Mouse (Mus musculus): Measurements from ENCODE around the gene Fkbp5. TPM values are rescaled to one million over a fixed set of nuclear protein-coding genes. Genes with fewer than 3 reads are reported as not detected.
A peak's percentile ranks its signal among the peaks of the same experiment; 100 is the strongest.

Gene Fkbp5
- polyA plus RNA-seq, 1 experiment from 2014 or later: 32.8 TPM

DNA sequence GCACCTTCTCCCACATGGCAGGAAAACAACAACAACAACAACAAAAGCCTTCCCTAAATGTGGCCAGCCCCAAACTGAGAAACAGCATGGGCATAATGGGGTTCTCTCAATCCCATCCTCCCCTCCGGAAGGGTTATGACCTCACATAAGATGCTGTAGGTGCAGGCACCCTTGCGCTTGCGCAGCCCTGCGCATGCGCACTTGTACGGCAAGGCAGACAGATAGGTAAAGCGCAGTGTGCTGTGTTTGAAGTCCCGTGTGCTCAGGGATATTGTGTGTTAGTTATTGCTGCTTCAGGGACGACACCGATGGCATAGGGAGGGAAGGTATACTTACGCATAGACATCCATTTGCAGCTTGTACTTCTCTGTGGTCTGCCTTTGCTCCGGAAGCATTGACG lies 16.0 kb upstream of the Fkbp5 start:
- H3K27me3 ChIP-seq (replicated peaks; ENCODE audit: low read depth, poor library complexity, severe bottlenecking): peaks cover 37% of the 10 kb centered on the region
- 87% methylated on average over 13 of the region's 13 CpGs for WGBS
- DNase-seq (ENCODE audit: low spot score): no peak
- peaks cover 16% of the 10 kb centered on the region for H3K4me1 ChIP-seq
- H3K27ac ChIP-seq (replicated peaks): no peak overlapping the region
- H3K4me3 ChIP-seq: no peak overlapping the region
- H3K9me3 ChIP-seq: peaks cover 5% of the 10 kb centered on the region; the same call in 1 of the 2 replicates
- H3K36me3 ChIP-seq (replicated peaks): no peaks in the 10 kb centered on the region

DNA sequence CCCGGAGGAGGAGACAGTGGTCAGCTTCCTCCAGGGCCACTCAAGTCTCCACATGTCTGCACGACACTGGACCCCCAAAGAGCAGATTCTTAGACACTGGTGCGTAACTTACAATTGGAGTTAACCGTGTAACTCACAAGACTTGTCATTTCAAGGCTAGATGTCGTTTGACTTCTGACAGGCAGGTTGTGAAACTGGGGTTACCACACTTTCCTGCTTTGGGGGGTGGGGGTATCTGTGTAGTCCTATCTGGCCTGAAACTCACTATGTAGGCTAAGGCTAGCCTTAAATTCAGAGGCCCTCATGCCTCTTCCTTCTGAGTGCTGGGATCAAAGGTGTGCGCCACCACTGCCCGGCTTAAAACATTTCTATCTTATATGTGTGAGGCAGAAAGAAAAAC lies 15.2 kb upstream of the Fkbp5 start:
- peaks cover 39% of the 10 kb centered on the region for H3K27me3 ChIP-seq (replicated peaks; ENCODE audit: low read depth, poor library complexity, severe bottlenecking)
- H3K4me3 ChIP-seq: no peak overlapping the region
- DNase-seq (ENCODE audit: low spot score): no peak
- H3K9me3 ChIP-seq: 0 out of 2 replicates have a peak, but pooled peaks cover 2% of the 10 kb centered on the region
- no peaks in the 10 kb centered on the region for H3K36me3 ChIP-seq (replicated peaks)
- H3K4me1 ChIP-seq: peaks cover 24% of the 10 kb centered on the region
- H3K27ac ChIP-seq (replicated peaks): no peak overlapping the region
- 82% methylated on average over 7 of the region's 7 CpGs for WGBS

DNA sequence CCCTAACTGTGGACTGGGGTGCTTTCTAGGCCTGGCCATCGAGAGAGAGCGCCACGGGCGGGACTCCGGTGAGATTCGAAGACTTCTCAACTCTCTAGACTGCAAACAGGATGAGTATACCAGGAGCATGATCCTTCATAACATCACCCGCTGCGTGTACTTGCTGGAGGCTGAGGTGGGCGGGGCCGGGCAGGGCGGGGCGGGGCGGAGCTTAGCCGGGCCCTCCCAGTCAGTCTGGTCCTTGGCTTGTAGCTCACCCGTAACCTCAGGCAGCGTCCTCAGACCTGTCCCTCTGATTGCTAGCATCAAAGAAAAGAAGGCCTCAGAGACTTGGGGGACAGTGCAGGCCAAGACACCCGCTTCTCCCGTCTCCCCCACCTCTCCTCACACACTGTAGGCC lies 14.6 kb upstream of the Fkbp5 start:
- H3K27ac ChIP-seq (replicated peaks): no peak overlapping the region
- peaks cover 37% of the 10 kb centered on the region for H3K27me3 ChIP-seq (replicated peaks; ENCODE audit: low read depth, poor library complexity, severe bottlenecking)
- DNase-seq (ENCODE audit: low spot score): peak; percentile 74
- H3K36me3 ChIP-seq (replicated peaks): no peaks in the 10 kb centered on the region
- H3K4me1 ChIP-seq: peaks cover 28% of the 10 kb centered on the region
- no peaks in the 10 kb centered on the region for H3K9me3 ChIP-seq
- 11% methylated on average over 18 of the region's 18 CpGs for WGBS
- H3K4me3 ChIP-seq: peak overlapping the region; percentile 44

DNA sequence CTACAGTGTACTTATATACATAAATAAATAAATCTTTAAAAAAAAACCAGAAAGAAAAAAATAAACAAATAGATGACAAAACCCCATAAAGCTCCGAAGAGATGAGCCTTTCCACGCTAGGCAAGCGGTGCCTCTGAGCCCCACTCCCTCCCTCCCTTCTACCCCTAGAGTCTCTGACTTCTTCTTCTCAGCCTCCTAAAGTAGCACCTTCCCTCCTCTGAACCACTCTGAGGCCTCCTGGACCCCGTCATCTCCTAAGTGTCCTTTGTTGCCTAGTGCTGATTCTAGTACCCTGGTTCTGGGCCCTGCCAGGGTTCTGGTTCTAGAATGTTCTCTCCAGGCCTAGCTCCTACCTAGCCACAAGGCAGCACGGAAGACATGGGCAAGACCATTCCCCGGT lies 13.2 kb upstream of the Fkbp5 start, which contains the start of gene Armc12:
TSS of gene Armc12 (plus strand) at position 301 of the 400 bp plus-strand sequence.
- H3K4me1 ChIP-seq: peaks cover 28% of the 10 kb centered on the region
- no peaks in the 10 kb centered on the region for H3K9me3 ChIP-seq
- H3K36me3 ChIP-seq (replicated peaks): no peaks in the 10 kb centered on the region
- 84% methylated on average over 6 of the region's 6 CpGs for WGBS
- peaks cover 35% of the 10 kb centered on the region for H3K27me3 ChIP-seq (replicated peaks; ENCODE audit: low read depth, poor library complexity, severe bottlenecking)
- H3K4me3 ChIP-seq: peak within 1 kb of the TSS; percentile 44
- DNase-seq (ENCODE audit: low spot score): no peak
- no peak within 1 kb of the TSS for H3K27ac ChIP-seq (replicated peaks)

DNA sequence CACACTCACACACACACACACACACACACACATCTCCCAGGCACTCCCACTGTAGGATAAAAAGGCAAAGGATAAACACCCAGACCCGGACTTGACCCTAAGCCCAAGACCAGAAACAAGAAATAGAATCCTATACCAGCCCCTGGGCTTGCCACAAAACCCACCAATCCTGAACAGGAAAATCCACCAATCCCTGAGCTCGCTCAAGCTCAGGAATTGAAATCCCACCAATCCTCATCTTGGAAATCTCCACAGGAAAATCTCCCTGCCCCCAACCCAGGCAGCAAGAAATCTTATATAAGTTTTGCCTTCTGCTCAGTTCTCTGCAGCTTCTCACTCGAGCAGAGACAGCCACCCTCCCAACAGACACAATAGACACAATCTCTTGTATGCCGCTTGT lies 11.8 kb upstream of the Fkbp5 start:
- Histone ChIP-seq H3K27me3 (replicated peaks; ENCODE audit: low read depth, poor library complexity, severe bottlenecking) (peaks cover 45% of the 10 kb centered on the region), H3K4me1 (peaks cover 32% of the 10 kb centered on the region), H3K36me3 (replicated peaks) (no peaks in the 10 kb centered on the region), H3K4me3 (no peak overlapping the region), H3K27ac (replicated peaks) (no peak overlapping the region), H3K9me3 (no peaks in the 10 kb centered on the region)
- DNase-seq (ENCODE audit: low spot score): no peak
- 74% methylated on average over 4 of the region's 4 CpGs for WGBS

DNA sequence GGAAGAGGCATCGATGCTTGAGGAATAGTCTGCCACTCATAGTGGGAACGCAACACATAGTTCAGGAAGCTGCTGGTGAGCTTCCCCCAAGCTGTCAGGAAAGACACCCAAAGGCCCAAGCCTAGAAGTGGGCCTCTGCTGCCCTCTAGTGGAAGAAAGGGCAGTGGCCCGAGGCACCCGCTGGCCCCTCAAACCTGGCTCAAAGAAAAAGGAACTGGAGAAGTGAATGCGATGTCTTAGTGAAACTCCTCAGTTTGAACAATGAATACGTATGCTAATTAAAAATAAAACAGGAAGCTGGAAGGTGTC lies 10.7 kb upstream of the Fkbp5 start:
- Histone ChIP-seq H3K4me3 (0 out of 2 replicates have a peak overlapping the region, but pooled peaks have one; percentile 18), H3K36me3 (replicated peaks) (no peaks in the 10 kb centered on the region), H3K27me3 (replicated peaks; ENCODE audit: low read depth, poor library complexity, severe bottlenecking) (peaks cover 56% of the 10 kb centered on the region), H3K4me1 (peaks cover 42% of the 10 kb centered on the region), H3K27ac (replicated peaks) (no peak overlapping the region), H3K9me3 (no peaks in the 10 kb centered on the region)
- WGBS: 6% methylated on average over 6 of the region's 6 CpGs
- peak; percentile 88 for DNase-seq (ENCODE audit: low spot score)

DNA sequence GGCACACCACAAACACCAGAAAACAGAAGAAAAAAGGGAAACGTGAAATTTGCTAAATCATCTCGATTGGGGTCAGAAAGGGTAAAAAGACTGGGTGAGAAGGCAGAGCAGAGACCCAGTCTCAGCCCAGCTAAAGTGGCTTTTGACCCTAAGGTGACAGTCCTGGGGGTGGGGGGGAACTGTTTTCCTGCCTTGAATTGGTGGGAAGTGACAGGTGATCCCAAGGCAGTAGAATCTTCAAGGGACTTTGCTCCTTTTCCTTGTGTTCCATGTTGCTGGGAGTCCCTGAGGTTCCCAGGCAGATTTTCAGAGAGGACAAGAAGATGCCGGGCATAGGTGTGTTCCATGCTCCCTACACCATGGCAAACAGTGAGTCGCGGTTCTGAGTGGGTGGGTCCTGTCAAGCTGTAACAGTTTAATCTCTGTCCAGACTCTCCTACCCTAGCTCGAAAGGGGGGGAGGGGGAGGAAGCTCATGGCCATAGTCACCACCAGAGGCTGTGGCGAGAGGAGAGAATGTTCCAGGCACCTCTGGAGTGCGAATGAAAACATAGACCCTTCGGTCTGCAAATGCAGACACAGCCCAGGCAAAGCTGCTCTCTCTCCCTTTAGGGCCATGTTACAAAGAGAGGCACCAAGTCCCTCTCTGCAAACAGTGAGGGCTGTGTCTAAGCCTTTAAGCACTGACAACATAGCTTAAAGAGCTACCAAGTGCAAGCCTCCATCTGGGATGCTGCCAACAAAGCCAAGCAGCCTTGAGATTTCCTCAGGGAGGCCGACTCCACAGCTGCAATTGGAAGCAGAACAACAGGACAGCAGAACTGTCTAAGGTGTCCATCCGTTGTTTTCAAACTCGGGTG lies 10.1 kb upstream of the Fkbp5 start:
- 0 out of 2 replicates have a peak overlapping the region, but pooled peaks have one; percentile 18 for H3K4me3 ChIP-seq
- peak overlapping the region; percentile 40; the same call in 1 of the 2 replicates for H3K27ac ChIP-seq (replicated peaks)
- peaks cover 54% of the 10 kb centered on the region for H3K27me3 ChIP-seq (replicated peaks; ENCODE audit: low read depth, poor library complexity, severe bottlenecking)
- H3K36me3 ChIP-seq (replicated peaks): no peaks in the 10 kb centered on the region
- H3K9me3 ChIP-seq: no peaks in the 10 kb centered on the region
- WGBS: 49% methylated on average over 12 of the region's 12 CpGs
- no peak for DNase-seq (ENCODE audit: low spot score)
- H3K4me1 ChIP-seq: peaks cover 48% of the 10 kb centered on the region

DNA sequence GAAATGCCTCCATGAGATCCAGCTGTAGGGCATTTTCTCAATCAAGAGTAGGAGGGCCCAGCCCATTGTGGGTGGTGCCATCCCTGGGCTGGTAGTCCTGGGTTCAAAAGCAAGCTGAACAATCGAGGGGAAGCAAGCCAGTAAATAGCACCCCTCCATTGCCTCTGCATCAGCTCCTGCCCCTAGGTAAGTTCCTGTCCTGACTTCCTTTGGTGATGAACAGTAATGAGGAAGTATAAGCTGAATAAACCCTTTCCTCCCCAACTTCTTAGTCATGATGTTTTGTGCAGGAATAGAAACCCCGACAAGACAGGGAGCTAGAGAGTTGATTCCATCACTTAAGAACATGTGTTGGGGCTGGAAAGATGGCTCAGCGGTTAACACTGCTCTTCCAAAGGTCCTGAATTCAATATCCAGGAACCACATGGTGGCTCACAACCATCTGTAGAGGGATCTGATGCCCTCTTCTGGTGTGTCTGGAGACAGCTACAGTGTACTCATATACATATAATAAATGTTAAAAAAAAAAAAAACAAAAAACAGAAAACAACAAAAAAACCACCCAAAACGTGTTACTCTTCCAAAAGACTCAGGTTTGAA lies 7.6 kb upstream of the Fkbp5 start:
- no peak for DNase-seq (ENCODE audit: low spot score)
- Histone ChIP-seq H3K27me3 (replicated peaks; ENCODE audit: low read depth, poor library complexity, severe bottlenecking) (peaks cover 59% of the 10 kb centered on the region), H3K4me1 (peaks cover 49% of the 10 kb centered on the region), H3K4me3 (no peak overlapping the region), H3K36me3 (replicated peaks) (no peaks in the 10 kb centered on the region), H3K27ac (replicated peaks) (no peak overlapping the region), H3K9me3 (no peaks in the 10 kb centered on the region)
- WGBS: 69% methylated on average over 4 of the region's 4 CpGs

DNA sequence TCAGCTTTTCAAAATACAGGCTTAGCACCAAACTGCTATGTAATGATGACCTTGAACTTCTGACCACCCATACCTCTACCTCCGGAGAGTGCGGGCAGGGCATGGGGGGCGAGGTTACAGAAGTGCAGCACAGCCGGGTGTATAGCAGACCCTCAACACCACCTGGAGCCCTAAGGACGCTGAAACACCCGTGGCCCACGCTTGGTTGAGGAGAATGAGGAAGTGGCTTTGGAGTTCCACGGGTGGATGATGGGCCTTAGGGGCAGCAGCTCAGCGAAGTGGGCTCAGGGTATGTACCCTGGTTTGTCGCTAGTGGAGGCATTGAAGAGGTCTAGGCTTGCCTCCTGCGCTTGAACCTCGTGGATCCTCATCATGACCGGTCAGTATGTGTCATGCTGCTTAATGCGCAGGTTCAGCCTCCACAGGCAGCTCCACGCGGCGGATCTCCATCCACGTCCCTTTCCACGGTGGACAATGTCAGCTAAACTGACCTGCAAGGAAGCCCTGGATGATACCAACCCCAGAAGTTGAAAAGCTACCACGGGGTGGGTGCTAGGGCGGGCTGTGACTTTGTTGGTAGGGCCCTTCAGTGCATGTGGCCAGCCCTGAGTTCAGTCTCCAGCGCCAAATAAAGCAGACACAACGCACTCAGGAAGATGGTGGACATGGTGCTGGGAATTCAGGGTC lies 6.8 kb upstream of the Fkbp5 start:
- no peak for DNase-seq (ENCODE audit: low spot score)
- 86% methylated on average over 23 of the region's 23 CpGs for WGBS
- Histone ChIP-seq H3K9me3 (no peaks in the 10 kb centered on the region), H3K27ac (replicated peaks) (no peak overlapping the region), H3K27me3 (replicated peaks; ENCODE audit: low read depth, poor library complexity, severe bottlenecking) (peaks cover 62% of the 10 kb centered on the region), H3K4me1 (peaks cover 47% of the 10 kb centered on the region), H3K36me3 (replicated peaks) (no peaks in the 10 kb centered on the region), H3K4me3 (peak overlapping the region; percentile 79)

DNA sequence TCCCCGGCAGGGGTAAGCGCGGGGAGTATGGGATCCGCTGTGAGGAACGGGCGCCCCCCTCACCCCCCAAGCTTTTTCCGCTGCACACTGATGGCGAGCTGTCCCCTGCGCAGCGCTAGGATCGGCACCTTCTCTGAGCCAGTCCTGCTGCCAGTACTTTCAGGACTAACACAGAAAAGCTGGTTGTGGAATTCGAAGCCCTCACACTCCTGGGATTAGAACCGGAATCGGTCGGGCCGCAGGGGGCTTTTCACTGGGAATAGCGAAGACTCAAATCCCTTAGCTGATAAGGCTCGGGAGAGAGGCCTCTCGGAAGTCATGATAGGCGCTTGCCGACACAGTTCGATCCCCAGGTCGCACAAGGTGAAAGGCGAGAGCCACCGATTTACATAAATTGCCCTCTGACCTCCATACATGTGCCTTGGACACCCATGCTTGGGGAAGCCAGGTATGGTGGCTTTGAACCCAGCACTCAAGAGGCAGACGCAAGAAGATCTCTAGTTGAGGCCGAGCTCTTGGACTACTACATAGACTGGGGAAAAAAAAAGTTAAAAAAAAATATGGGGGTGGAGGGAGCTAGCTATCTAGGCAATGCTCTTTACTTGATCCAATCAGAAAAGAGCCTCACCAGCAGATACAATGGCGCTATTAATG lies 6.2 kb upstream of the Fkbp5 start:
- Histone ChIP-seq H3K27me3 (replicated peaks; ENCODE audit: low read depth, poor library complexity, severe bottlenecking) (peaks cover 62% of the 10 kb centered on the region), H3K4me3 (peak overlapping the region; percentile 79), H3K9me3 (no peaks in the 10 kb centered on the region), H3K4me1 (peaks cover 50% of the 10 kb centered on the region), H3K27ac (replicated peaks) (peak overlapping the region; percentile 95), H3K36me3 (replicated peaks) (no peaks in the 10 kb centered on the region)
- DNase-seq (ENCODE audit: low spot score): no peak
- WGBS: 5% methylated on average over 28 of the region's 28 CpGs

DNA sequence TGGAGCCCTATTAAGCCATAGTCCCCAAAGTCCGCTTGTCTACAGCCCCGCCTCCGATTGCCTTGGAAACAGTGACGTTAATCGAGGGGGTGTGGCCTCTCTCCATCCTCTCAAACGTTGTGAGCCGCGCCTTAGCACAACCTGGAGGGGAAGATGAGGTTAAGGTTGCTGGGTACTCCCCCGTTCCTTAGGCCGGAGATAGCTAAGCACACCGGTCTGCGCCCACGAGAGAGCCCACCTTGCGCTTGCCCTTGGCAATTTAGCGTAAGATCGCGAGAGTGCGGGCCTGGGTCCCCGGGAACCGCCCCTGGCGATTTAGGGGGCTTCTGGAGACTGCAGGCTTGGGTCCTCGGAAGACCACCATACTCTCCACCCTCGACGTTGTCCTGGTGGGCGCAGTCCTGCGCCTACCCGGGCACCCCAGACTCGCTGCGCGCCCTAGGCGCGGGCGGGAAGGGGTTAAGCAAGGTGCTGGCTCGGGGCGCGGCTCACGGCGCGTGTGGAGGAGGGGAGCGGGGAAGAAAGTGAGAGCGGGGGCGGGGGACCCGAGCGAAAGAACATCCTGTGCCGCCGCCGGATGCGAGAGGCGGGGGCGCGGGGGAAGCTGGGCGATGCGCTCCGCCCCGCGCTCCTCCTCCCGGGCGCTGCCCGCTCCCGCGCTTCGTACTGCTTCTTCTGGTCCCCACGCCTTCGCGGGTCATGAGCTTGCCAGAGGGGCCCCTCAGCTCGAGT lies 5.5 kb upstream of the Fkbp5 start:
- no peaks in the 10 kb centered on the region for H3K9me3 ChIP-seq
- H3K27me3 ChIP-seq (replicated peaks; ENCODE audit: low read depth, poor library complexity, severe bottlenecking): peaks cover 67% of the 10 kb centered on the region
- peak overlapping the region; percentile 79 for H3K4me3 ChIP-seq
- peak; percentile 91 for DNase-seq (ENCODE audit: low spot score)
- no peaks in the 10 kb centered on the region for H3K36me3 ChIP-seq (replicated peaks)
- peaks cover 50% of the 10 kb centered on the region for H3K4me1 ChIP-seq
- peak overlapping the region; percentile 95 for H3K27ac ChIP-seq (replicated peaks)
- under 1% methylated on average over 66 of the region's 66 CpGs for WGBS

DNA sequence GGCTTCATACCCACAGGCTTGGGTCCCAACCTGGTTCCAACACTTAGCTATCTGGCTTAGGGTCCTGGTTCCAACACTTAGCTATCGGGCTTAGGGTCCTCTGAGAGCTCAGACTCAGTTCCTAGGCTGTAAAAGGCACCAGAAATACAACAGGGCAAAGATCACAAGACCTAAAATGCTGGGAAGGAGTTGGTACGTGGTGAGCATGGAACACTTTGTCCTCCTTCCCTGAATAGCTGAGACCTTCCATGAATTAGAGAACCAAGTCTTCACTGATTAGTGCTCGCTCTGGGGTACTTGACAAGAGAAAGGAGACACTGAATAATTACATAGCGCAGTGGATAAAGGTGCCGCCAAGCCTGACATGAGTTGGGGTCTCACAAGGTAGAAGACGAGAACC lies 4.6 kb upstream of the Fkbp5 start:
- Histone ChIP-seq H3K27ac (replicated peaks) (no peak overlapping the region), H3K27me3 (replicated peaks; ENCODE audit: low read depth, poor library complexity, severe bottlenecking) (peaks cover 75% of the 10 kb centered on the region), H3K4me3 (peak overlapping the region; percentile 79)

More for the DNA sequence above, 4.6 kb upstream of the Fkbp5 start:
- Histone ChIP-seq H3K9me3 (no peaks in the 10 kb centered on the region), H3K4me1 (peaks cover 51% of the 10 kb centered on the region), H3K36me3 (replicated peaks) (no peaks in the 10 kb centered on the region)
- WGBS: 42% methylated on average over 6 of the region's 6 CpGs
- no peak for DNase-seq (ENCODE audit: low spot score)
